Mouse (Mus musculus): ENCODE measurements around the gene Ehbp1l1. TPM values are rescaled to one million over a fixed set of nuclear protein-coding genes. Genes with fewer than 3 reads are reported as not detected.
A peak's percentile ranks its signal among the peaks of the same experiment; 100 is the strongest.

Ehbp1l1 gene
- total and polyA plus RNA-seq, 3 experiments = 30.4 to 62.6 (median 57.0) TPM

DNA sequence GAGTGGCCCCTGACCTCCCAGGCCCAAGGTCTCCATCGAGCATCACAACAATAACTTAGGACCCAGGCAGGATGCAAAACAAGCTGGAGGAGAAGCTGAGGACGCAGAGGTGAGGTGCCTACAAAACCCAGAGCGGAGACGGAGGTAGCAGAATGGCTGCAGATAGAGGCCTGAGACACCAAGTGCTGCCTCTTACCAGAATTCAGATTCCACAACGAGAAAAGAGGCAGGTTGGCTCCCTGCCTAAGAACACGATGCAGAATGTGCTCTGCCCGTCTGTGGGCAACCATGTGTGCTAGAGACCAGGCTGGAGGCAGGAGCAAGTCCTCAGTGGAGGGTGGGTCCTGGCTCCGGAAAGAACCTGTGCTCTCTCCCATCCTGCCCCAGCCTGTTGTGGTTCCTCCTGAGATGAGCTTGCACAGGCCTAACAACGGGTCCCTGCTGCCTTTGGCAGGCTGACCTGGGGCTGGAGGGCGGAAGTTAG lies 33.2 kb downstream of the Ehbp1l1 start:
- no peak overlapping the region for H3K9ac ChIP-seq (ENCODE audit: insufficient read depth, low read depth)
- no peak overlapping the region for H3K4me3 ChIP-seq (replicated peaks in 1 of 3; ENCODE audit: low read depth in 2 of 3, low read length in 2 of 3, poor library complexity in 1 of 3)
- no peak for DNase-seq (ENCODE audit: extremely low read depth)
- H3K4me1 ChIP-seq (ENCODE audit: control insufficient read depth in 1 of 2, insufficient read depth in 2 of 2) = peaks cover 29 to 46% of the 10 kb centered on the region in 2 experiments
- dilution Hi-C loops (cut with MboI; ENCODE audit: extremely low pct_ligation_motif_present, extremely low pct_unique_long_range_greater_than_20kb, low sequenced_read_pairs) (no loop called here), in situ Hi-C loops (cut with MboI; ENCODE audit: low pct_ligation_motif_present, low pct_unique_long_range_greater_than_20kb, low sequenced_read_pairs) (no loop called here)
- no peaks in the 10 kb centered on the region for H3K9me3 ChIP-seq (replicated peaks; ENCODE audit: low read length)
- H3K79me2 ChIP-seq (replicated peaks; ENCODE audit: control insufficient read depth, extremely low read depth, insufficient read depth, poor library complexity, severe bottlenecking) = peaks cover 24% of the 10 kb centered on the region
- TF ChIP-seq UBTF (IDR thresholded peaks at IDR 0.05; ENCODE audit: low read depth, low read length) (no peak), CHD1 (IDR thresholded peaks at IDR 0.05; ENCODE audit: low read depth, low read length) (no peak), MAFK (IDR thresholded peaks at IDR 0.05; ENCODE audit: insufficient replicate concordance, low read length) (no peak)
- H3K36me3 ChIP-seq (replicated peaks in 1 of 2; ENCODE audit: control insufficient read depth in 1 of 2, insufficient read depth in 1 of 2, low read length in 1 of 2) = peaks cover 41 to 74% of the 10 kb centered on the region in 2 experiments
- no peak overlapping the region for H3K4me2 ChIP-seq (ENCODE audit: insufficient read depth, low read depth, poor library complexity, severe bottlenecking)
- H3K27me3 ChIP-seq (replicated peaks) = no peaks in the 10 kb centered on the region
- H3K27ac ChIP-seq (ENCODE audit: insufficient read depth, low read depth) = no peak overlapping the region

DNA sequence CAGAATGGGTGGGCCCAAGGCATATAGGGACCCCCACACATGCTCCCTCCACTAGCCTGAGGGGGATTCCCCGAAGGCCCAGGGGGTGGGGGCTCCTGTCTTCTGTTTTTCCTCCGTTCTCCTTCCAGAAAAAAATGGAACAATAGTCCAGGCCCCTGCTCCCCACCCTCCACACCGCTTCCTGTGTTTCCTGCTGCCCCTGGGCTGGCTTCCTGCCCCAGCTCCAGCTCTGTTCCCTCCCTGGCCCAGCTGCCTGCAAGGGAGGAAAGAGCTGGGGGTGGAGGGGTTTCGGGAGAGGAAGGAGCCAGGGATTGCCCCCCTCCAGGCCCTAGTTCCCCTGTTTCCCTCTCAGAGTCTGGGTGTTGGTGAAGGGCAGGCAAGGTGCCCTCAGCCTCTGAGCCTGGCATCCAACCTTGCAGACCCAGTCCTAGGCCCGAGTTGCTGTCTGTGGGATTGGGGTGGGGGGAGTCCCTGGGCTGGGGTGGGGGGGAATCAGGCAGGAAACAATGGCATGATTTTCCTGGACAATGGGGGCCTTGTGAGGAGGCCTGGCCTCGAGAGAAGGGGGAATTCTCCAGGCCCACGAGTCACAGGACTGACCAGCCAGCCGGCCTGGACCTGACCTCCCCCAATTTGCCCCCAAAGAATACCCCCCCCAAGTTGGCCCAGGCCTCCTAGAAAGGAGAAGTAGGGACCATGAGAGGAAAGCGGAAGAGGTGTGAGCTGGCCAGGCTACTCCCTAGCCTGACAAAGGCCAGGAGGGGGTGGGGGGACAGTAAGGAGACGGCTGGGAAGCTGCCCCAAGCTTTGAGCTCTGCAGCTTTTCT lies 33.8 kb downstream of the Ehbp1l1 start:
- H3K9me3 ChIP-seq (replicated peaks; ENCODE audit: low read length) = no peaks in the 10 kb centered on the region
- dilution Hi-C loops (cut with MboI; ENCODE audit: extremely low pct_ligation_motif_present, extremely low pct_unique_long_range_greater_than_20kb, low sequenced_read_pairs) = no loop called here
- no peak overlapping the region for H3K9ac ChIP-seq (ENCODE audit: insufficient read depth, low read depth)
- no peak for DNase-seq (ENCODE audit: extremely low read depth)
- H3K4me1 ChIP-seq (ENCODE audit: control insufficient read depth in 1 of 2, insufficient read depth in 2 of 2) = peaks cover 32 to 52% of the 10 kb centered on the region in 2 experiments
- TF ChIP-seq NRF1 (IDR thresholded peaks at IDR 0.05; ENCODE audit: low read depth, low read length) (no peak), BHLHE40 (IDR thresholded peaks at IDR 0.05; ENCODE audit: low read depth, low read length) (no peak), ZKSCAN1 (IDR thresholded peaks at IDR 0.05; ENCODE audit: borderline replicate concordance, low read depth, low read length) (no peak), MEF2A (IDR thresholded peaks at IDR 0.05; ENCODE audit: borderline replicate concordance, low read depth, low read length) (no peak), USF1 (IDR thresholded peaks at IDR 0.05; ENCODE audit: low read depth, low read length) (no peak)
- H3K79me2 ChIP-seq (replicated peaks; ENCODE audit: control insufficient read depth, extremely low read depth, insufficient read depth, poor library complexity, severe bottlenecking) = peaks cover 31% of the 10 kb centered on the region
- in situ Hi-C loops (cut with MboI; ENCODE audit: low pct_ligation_motif_present, low pct_unique_long_range_greater_than_20kb, low sequenced_read_pairs) = no loop called here
- H3K36me3 ChIP-seq (replicated peaks in 1 of 2; ENCODE audit: control insufficient read depth in 1 of 2, insufficient read depth in 1 of 2, low read length in 1 of 2) = peaks cover 35 to 69% of the 10 kb centered on the region in 2 experiments
- H3K4me2 ChIP-seq (ENCODE audit: insufficient read depth, low read depth, poor library complexity, severe bottlenecking) = no peak overlapping the region
- no peak overlapping the region for H3K27ac ChIP-seq (ENCODE audit: insufficient read depth, low read depth)
- H3K4me3 ChIP-seq (replicated peaks in 1 of 3; ENCODE audit: low read depth in 2 of 3, low read length in 2 of 3, poor library complexity in 1 of 3) = no peak overlapping the region
- no peaks in the 10 kb centered on the region for H3K27me3 ChIP-seq (replicated peaks)

DNA sequence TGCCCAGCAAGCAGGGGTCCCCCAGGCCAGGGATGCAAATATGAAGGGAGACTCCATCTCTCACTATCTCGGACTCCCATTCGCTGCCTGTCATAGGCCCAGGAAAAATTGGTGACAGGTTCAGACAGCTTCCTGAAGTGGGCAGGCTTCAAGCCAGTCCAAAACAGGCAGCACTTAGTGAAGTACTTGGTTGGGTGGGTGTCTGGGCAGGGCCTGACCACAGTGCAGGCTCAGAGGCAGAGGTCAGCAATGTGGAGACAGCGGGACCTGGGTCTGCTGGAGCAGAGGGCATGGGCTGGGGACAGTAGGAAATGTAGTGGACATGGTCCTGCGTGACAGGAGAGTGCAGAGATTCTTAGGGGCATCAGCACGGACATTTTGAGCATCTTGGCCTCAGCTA lies 34.5 kb downstream of the Ehbp1l1 start:
- TF ChIP-seq CHD1 (IDR thresholded peaks at IDR 0.05; ENCODE audit: low read depth, low read length) = no peak
- TF ChIP-seq ETS1 (conservative IDR thresholded peaks at IDR 0.05; ENCODE audit: low read depth, low read length) = no peak
- TF ChIP-seq SMC3 (IDR thresholded peaks at IDR 0.05; ENCODE audit: low read depth, low read length) = no peak
- TF ChIP-seq ZC3H11A (IDR thresholded peaks at IDR 0.05; ENCODE audit: low read depth, low read length) = no peak
- TF ChIP-seq PAX5 (IDR thresholded peaks at IDR 0.05; ENCODE audit: low read length) = no peak
- TF ChIP-seq MAFK (IDR thresholded peaks at IDR 0.05; ENCODE audit: insufficient replicate concordance, low read length) = no peak
- no peak for TF ChIP-seq JUN (IDR thresholded peaks at IDR 0.05; ENCODE audit: insufficient read depth, low read depth, low read length)
- no peak for TF ChIP-seq NRF1 (IDR thresholded peaks at IDR 0.05; ENCODE audit: low read depth, low read length)
- TF ChIP-seq JUND (conservative IDR thresholded peaks at IDR 0.05; ENCODE audit: low read depth, low read length) = no peak
- no peak for TF ChIP-seq SIN3A (IDR thresholded peaks at IDR 0.05; ENCODE audit: low read length)
- TF ChIP-seq RAD21 (IDR thresholded peaks at IDR 0.05; ENCODE audit: low read depth, low read length) = no peak
- TF ChIP-seq UBTF (IDR thresholded peaks at IDR 0.05; ENCODE audit: low read depth, low read length) = no peak
- dilution Hi-C loops (cut with MboI; ENCODE audit: extremely low pct_ligation_motif_present, extremely low pct_unique_long_range_greater_than_20kb, low sequenced_read_pairs) = no loop called here
- peaks cover 36 to 53% of the 10 kb centered on the region in 2 experiments for H3K4me1 ChIP-seq (ENCODE audit: control insufficient read depth in 1 of 2, insufficient read depth in 2 of 2)
- no peaks in the 10 kb centered on the region for H3K27me3 ChIP-seq (replicated peaks)
- DNase-seq (ENCODE audit: extremely low read depth) = no peak
- peaks cover 35% of the 10 kb centered on the region for H3K79me2 ChIP-seq (replicated peaks; ENCODE audit: control insufficient read depth, extremely low read depth, insufficient read depth, poor library complexity, severe bottlenecking)
- H3K36me3 ChIP-seq (replicated peaks in 1 of 2; ENCODE audit: control insufficient read depth in 1 of 2, insufficient read depth in 1 of 2, low read length in 1 of 2) = peaks cover 33 to 67% of the 10 kb centered on the region in 2 experiments
- in situ Hi-C loops (cut with MboI; ENCODE audit: low pct_ligation_motif_present, low pct_unique_long_range_greater_than_20kb, low sequenced_read_pairs) = no loop called here
- no peak overlapping the region for H3K27ac ChIP-seq (ENCODE audit: insufficient read depth, low read depth)
- no peak overlapping the region for H3K4me2 ChIP-seq (ENCODE audit: insufficient read depth, low read depth, poor library complexity, severe bottlenecking)
- 0 out of 2 replicates have a peak overlapping the region, but pooled peaks have one; percentile 5 for H3K9ac ChIP-seq (ENCODE audit: insufficient read depth, low read depth)
- H3K4me3 ChIP-seq (replicated peaks in 1 of 3; ENCODE audit: low read depth in 2 of 3, low read length in 2 of 3, poor library complexity in 1 of 3) = peak overlapping the region in 1 of 3 experiments; percentile 3
- no peaks in the 10 kb centered on the region for H3K9me3 ChIP-seq (replicated peaks; ENCODE audit: low read length)
